Mouse (Mus musculus): Measurements from ENCODE around the gene Dmxl2. TPM values are rescaled to one million over a fixed set of nuclear protein-coding genes. Genes with fewer than 3 reads are reported as not detected.

The Dmxl2 gene
- polyA plus RNA-seq, 1 experiment from 2014 or later, result 6.4 TPM

DNA sequence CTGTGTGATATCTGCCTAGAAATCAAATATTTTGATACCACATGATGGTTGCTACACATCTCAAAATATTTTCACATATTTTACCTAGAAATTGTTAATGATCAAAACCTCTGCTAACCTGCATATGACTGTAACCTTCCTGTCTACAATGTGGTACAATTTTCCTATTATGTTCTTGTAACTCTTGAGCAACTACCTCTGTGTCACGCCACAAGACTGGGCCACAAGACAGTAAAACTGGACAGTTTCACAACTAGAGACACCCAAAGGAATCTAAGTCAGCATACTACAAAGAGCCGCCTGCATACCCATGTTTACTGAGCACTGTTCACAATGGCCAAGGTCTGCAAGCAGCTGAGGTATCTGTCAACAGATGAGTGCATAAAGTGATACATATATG, 32.1 kb downstream of the Dmxl2 start:
- no peak overlapping the region for H3K9ac ChIP-seq
- H3K4me1 ChIP-seq, result no peaks in the 10 kb centered on the region
- no peaks in the 10 kb centered on the region for H3K9me3 ChIP-seq (replicated peaks)
- no peak overlapping the region for H3K4me3 ChIP-seq (replicated peaks)
- no peaks in the 10 kb centered on the region for H3K27me3 ChIP-seq
- H3K36me3 ChIP-seq, result no peaks in the 10 kb centered on the region
- H3K4me2 ChIP-seq (replicated peaks), result no peak overlapping the region
- WGBS, result 85% methylated on average over 2 of the region's 2 CpGs
- no peak overlapping the region for H3K27ac ChIP-seq (replicated peaks)
- ATAC-seq (ENCODE audit: insufficient number of reproducible peaks, low FRiP score, low TSS enrichment, low read depth), result no peak

DNA sequence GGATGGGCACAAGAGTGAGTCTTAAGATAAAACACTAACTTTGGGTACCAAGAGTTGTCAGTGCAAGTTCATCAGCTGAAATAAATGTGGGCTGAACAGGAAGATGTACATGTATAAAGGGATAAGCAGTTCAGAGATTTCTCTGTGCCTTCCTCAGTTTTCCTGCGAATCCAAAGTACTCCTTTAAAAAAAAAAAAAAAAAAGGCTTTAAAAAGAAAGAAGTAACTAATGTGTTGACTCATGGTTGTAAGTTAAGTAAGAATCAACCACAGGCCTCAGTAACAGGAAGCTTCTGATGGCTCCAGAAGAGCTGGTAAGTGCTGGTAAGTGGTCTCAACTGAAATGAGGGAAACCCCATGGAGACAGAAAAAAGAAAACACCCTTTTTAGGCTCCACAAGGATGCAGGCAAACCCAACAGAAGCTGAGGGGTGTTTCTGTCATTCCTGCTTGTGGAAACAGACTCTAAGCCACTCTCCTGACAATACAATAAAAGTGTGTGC, 33.9 kb downstream of the Dmxl2 start:
- 91% methylated on average over 1 of the region's 1 CpGs for WGBS
- no peak for ATAC-seq (ENCODE audit: insufficient number of reproducible peaks, low FRiP score, low TSS enrichment, low read depth)
- H3K4me3 ChIP-seq (replicated peaks), result no peak overlapping the region
- no peak overlapping the region for H3K4me2 ChIP-seq (replicated peaks)
- no peaks in the 10 kb centered on the region for H3K36me3 ChIP-seq
- H3K4me1 ChIP-seq, result no peaks in the 10 kb centered on the region
- H3K9ac ChIP-seq, result no peak overlapping the region
- no peak overlapping the region for H3K27ac ChIP-seq (replicated peaks)
- no peaks in the 10 kb centered on the region for H3K9me3 ChIP-seq (replicated peaks)
- H3K27me3 ChIP-seq, result no peaks in the 10 kb centered on the region

DNA sequence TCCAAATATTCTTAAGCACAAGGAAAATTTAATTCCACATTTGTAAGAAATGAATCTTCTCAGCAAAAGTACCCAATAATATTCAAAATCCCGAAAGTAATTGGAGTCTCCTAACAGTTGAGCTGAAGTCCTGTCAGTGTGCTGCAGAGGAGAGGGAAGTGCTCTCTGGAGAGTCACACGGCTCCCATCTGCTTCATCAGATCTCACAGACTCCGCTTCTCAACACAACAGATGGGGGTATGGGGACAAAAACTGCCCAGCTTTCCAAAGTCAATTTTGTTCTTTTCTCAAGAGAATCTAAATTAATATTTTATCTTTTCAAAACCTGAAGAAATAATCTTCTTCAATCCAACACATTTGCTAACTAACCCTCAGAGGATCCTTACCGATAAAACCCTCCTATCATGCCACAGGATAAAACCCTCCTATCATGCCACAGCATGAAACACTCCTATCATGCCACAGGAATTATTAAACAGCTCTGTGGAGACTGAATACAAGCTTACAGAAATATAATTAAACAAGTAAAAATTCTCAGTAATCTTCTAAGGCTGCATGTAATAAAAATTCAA, 37.9 kb downstream of the Dmxl2 start:
- Histone ChIP-seq H3K4me1 (no peaks in the 10 kb centered on the region), H3K36me3 (no peaks in the 10 kb centered on the region), H3K4me2 (replicated peaks) (no peak overlapping the region), H3K27me3 (no peaks in the 10 kb centered on the region), H3K9me3 (replicated peaks) (no peaks in the 10 kb centered on the region), H3K9ac (no peak overlapping the region), H3K27ac (replicated peaks) (no peak overlapping the region), H3K4me3 (replicated peaks) (no peak overlapping the region)
- WGBS, result 76% methylated on average over 4 of the region's 4 CpGs
- no peak for ATAC-seq (ENCODE audit: insufficient number of reproducible peaks, low FRiP score, low TSS enrichment, low read depth)

DNA sequence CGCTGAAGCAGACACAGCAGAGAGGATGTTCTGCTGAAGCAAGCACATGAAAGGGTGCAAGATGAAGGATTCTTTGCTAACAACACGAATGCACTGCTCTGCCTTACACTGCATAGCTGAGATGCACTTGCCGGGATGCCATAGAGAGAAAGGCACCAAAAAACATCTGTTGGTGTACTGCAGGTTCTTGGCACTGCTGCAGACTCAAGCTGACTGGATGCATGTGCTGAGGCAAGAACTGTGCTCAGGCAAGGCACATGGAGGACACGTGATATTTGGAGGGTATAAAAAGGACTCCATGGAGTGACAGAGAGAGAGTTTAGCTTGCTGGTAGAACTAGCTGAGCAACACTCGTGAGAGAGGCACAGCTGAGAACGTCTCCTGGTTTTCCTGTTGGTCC, 62.4 kb downstream of the Dmxl2 start:
- H3K4me3 ChIP-seq (replicated peaks), result no peak overlapping the region
- H3K36me3 ChIP-seq, result no peaks in the 10 kb centered on the region
- H3K9ac ChIP-seq, result no peak overlapping the region
- WGBS, result 62% methylated on average over 6 of the region's 6 CpGs
- H3K4me1 ChIP-seq, result no peaks in the 10 kb centered on the region
- no peak overlapping the region for H3K27ac ChIP-seq (replicated peaks)
- no peak overlapping the region for H3K4me2 ChIP-seq (replicated peaks)
- H3K9me3 ChIP-seq (replicated peaks), result no peaks in the 10 kb centered on the region
- no peak for ATAC-seq (ENCODE audit: insufficient number of reproducible peaks, low FRiP score, low TSS enrichment, low read depth)
- H3K27me3 ChIP-seq, result no peaks in the 10 kb centered on the region

GRCm38 (mm10) chr9:54438246-54438645, 63.2 kb downstream of the Dmxl2 start:
- no peaks in the 10 kb centered on the region for H3K9me3 ChIP-seq (replicated peaks)
- no peak overlapping the region for H3K27ac ChIP-seq (replicated peaks)
- H3K9ac ChIP-seq, result no peak overlapping the region
- H3K4me2 ChIP-seq (replicated peaks), result no peak overlapping the region
- 18% methylated on average over 2 of the region's 2 CpGs for WGBS
- H3K36me3 ChIP-seq, result no peaks in the 10 kb centered on the region
- no peaks in the 10 kb centered on the region for H3K4me1 ChIP-seq
- no peaks in the 10 kb centered on the region for H3K27me3 ChIP-seq
- ATAC-seq (ENCODE audit: insufficient number of reproducible peaks, low FRiP score, low TSS enrichment, low read depth), result no peak
- no peak overlapping the region for H3K4me3 ChIP-seq (replicated peaks)

DNA sequence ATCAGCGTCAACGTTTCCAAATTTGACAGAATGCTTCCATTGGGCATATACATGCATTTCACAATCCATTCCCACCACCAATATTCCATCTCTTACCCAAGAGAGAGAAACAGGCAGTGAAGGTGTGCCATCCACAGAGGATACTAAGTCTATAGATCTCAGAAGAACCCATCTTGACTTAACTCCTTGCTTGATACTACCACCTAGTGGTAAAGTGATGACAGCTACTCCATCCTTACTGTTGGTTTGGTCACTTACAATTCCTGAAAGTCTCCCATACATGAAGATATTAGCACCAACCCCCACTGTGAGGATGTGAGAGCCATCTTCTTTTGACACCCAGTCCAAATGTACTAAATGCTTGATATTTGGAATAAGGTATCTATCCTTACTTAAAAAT, 85.2 kb downstream of the Dmxl2 start:
- 92% methylated on average over 2 of the region's 2 CpGs for WGBS
- H3K27me3 ChIP-seq, result no peaks in the 10 kb centered on the region
- no peaks in the 10 kb centered on the region; the same call in 1 of the 2 replicates for H3K36me3 ChIP-seq
- no peak overlapping the region for H3K4me2 ChIP-seq (replicated peaks)
- no peaks in the 10 kb centered on the region for H3K4me1 ChIP-seq
- H3K9ac ChIP-seq, result no peak overlapping the region
- no peak overlapping the region for H3K4me3 ChIP-seq (replicated peaks)
- no peak for ATAC-seq (ENCODE audit: insufficient number of reproducible peaks, low FRiP score, low TSS enrichment, low read depth)
- no peaks in the 10 kb centered on the region for H3K9me3 ChIP-seq (replicated peaks)
- H3K27ac ChIP-seq (replicated peaks), result no peak overlapping the region

- no peak overlapping the region for H3K4me2 ChIP-seq (replicated peaks)
- H3K36me3 ChIP-seq, result no peaks in the 10 kb centered on the region
- H3K9ac ChIP-seq, result no peak overlapping the region
- 93% methylated on average over 6 of the region's 8 CpGs for WGBS
- no peak overlapping the region for H3K27ac ChIP-seq (replicated peaks)
- ATAC-seq (ENCODE audit: insufficient number of reproducible peaks, low FRiP score, low TSS enrichment, low read depth), result no peak
- H3K4me3 ChIP-seq (replicated peaks), result no peak overlapping the region
- no peaks in the 10 kb centered on the region for H3K27me3 ChIP-seq
- no peaks in the 10 kb centered on the region for H3K4me1 ChIP-seq
- H3K9me3 ChIP-seq (replicated peaks), result no peaks in the 10 kb centered on the region
Observed at GRCm38 (mm10) chr9:54356756-54357155, 144.7 kb downstream of the Dmxl2 start.

- no peak overlapping the region for H3K4me2 ChIP-seq (replicated peaks)
- H3K9ac ChIP-seq, result no peak overlapping the region
- H3K4me3 ChIP-seq (replicated peaks), result no peak overlapping the region
- WGBS, result 60% methylated on average over 7 of the region's 7 CpGs
- H3K4me1 ChIP-seq, result no peaks in the 10 kb centered on the region
- no peaks in the 10 kb centered on the region for H3K36me3 ChIP-seq
- H3K27me3 ChIP-seq, result no peaks in the 10 kb centered on the region
- no peaks in the 10 kb centered on the region for H3K9me3 ChIP-seq (replicated peaks)
- no peak overlapping the region for H3K27ac ChIP-seq (replicated peaks)
- ATAC-seq (ENCODE audit: insufficient number of reproducible peaks, low FRiP score, low TSS enrichment, low read depth), result no peak
Observed at GRCm38 (mm10) chr9:54342026-54342425, 159.4 kb downstream of the Dmxl2 start.

DNA sequence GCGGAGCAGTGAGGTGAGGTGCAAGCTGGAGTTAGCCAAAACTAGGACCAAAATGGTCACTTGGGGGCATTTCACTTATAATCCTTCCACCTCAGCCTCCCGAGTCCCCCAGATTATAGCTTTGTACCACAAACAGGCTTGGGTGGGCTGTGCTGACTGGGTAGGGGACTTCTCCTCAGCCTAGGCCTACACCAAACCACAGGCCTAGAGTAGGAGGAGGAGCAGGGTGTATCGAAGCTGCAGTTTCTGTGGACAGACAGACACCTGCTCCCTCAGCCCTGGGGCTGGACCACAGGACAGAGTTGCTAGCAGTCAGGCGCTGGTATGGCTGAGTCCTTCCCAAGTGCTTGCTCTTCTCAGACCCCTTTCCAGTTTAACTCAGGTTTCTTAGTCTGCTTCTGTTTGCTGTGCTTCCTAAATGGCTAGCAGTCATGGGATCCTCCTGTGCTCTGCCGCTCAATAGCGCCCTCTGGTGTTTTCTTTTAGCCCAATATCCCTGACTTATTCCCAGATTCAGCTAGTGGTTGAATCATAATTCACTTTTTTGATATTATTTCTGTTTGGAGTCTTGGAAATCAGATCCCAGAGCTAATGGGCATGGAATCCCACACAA, 164.8 kb downstream of the Dmxl2 start:
- Histone ChIP-seq H3K9me3 (replicated peaks) (no peaks in the 10 kb centered on the region), H3K4me2 (replicated peaks) (no peak overlapping the region), H3K4me1 (no peaks in the 10 kb centered on the region), H3K36me3 (no peaks in the 10 kb centered on the region), H3K27ac (replicated peaks) (no peak overlapping the region), H3K4me3 (replicated peaks) (no peak overlapping the region), H3K27me3 (no peaks in the 10 kb centered on the region), H3K9ac (no peak overlapping the region)
- WGBS, result 46% methylated on average over 6 of the region's 6 CpGs
- no peak for ATAC-seq (ENCODE audit: insufficient number of reproducible peaks, low FRiP score, low TSS enrichment, low read depth)

DNA sequence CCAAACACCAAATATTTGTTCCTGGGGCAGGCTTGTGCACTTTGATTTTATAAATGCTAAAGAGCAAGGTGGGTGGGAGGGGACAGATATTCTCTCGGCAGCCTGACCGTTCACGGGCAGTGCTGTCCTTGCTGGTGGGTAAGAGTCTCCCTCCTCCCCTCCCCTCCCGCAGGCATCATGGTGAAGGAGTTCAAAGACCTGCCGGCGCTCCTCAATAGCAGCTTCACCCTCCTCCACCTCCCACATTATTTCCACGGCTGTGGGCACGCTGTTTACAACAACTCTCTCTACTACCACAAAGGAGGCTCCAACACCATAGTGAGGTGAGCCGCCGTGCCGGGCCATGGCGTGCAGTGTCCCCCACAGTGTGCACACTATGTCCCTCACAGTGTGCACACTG, 165.8 kb downstream of the Dmxl2 start:
- Histone ChIP-seq H3K4me1 (no peaks in the 10 kb centered on the region), H3K27me3 (no peaks in the 10 kb centered on the region), H3K9me3 (replicated peaks) (no peaks in the 10 kb centered on the region), H3K4me3 (replicated peaks) (no peak overlapping the region), H3K9ac (no peak overlapping the region), H3K27ac (replicated peaks) (no peak overlapping the region), H3K4me2 (replicated peaks) (no peak overlapping the region), H3K36me3 (no peaks in the 10 kb centered on the region)
- 78% methylated on average over 12 of the region's 12 CpGs for WGBS
- no peak for ATAC-seq (ENCODE audit: insufficient number of reproducible peaks, low FRiP score, low TSS enrichment, low read depth)

- Histone ChIP-seq H3K9ac (no peak overlapping the region), H3K4me2 (replicated peaks) (no peak overlapping the region), H3K27me3 (no peaks in the 10 kb centered on the region), H3K9me3 (replicated peaks) (no peaks in the 10 kb centered on the region), H3K36me3 (no peaks in the 10 kb centered on the region), H3K4me3 (replicated peaks) (no peak overlapping the region), H3K27ac (replicated peaks) (no peak overlapping the region), H3K4me1 (no peaks in the 10 kb centered on the region)
- WGBS, result 90% methylated on average over 7 of the region's 7 CpGs
- ATAC-seq (ENCODE audit: insufficient number of reproducible peaks, low FRiP score, low TSS enrichment, low read depth), result no peak
Observed at GRCm38 (mm10) chr9:54329201-54329600, 172.2 kb downstream of the Dmxl2 start.

DNA sequence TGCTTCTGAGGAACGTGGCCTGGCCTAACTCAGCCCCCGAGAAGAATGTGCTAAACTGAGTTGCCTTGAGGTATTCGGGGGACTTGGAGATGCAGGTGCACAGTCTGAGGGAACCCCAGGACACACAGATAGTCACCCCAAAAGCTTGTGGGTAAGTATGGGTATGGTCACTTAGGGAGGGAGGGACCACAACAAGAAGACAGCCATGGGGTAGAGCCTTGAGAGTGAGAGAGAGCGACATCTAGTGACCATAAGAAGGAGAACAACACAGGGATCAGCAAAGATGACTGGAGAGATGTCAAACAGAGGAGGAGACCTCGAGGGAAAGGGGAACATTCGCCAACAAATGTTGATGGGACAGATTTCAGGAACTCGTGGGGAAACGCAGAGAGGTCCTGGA, 178.0 kb downstream of the Dmxl2 start:
- ATAC-seq (ENCODE audit: insufficient number of reproducible peaks, low FRiP score, low TSS enrichment, low read depth), result no peak
- Histone ChIP-seq H3K4me1 (no peaks in the 10 kb centered on the region), H3K27ac (replicated peaks) (no peak overlapping the region), H3K36me3 (no peaks in the 10 kb centered on the region), H3K4me3 (replicated peaks) (no peak overlapping the region), H3K9me3 (replicated peaks) (no peaks in the 10 kb centered on the region), H3K9ac (no peak overlapping the region), H3K4me2 (replicated peaks) (no peak overlapping the region), H3K27me3 (no peaks in the 10 kb centered on the region)
- WGBS, result 40% methylated on average over 8 of the region's 8 CpGs

Measured in embryonic facial prominence, embryonic 15.5 days (tissue).